Mouse (Mus musculus) myocyte (in vitro differentiated cells): ENCODE measurements around the gene Arl13b. TPM values are rescaled to one million over a fixed set of nuclear protein-coding genes. Genes with fewer than 3 reads are reported as not detected.

Source experiments
- H3K27me3 ChIP-seq: one replicate; pipeline ENCODE4 v1.6.1; 2011; ENCODE audit not compliant: control insufficient read depth, insufficient read depth, insufficient read length
- H3K36me3 ChIP-seq: one replicate; pipeline ENCODE4 v1.6.1; 2011; ENCODE audit not compliant: control insufficient read depth, insufficient read depth
- H3K4me2 ChIP-seq: one replicate; pipeline ENCODE4 v1.6.1; 2011; ENCODE audit warnings: low read depth, control low read depth
- H3K4me3 ChIP-seq: one replicate; pipeline ENCODE4 v1.5.1; 2011; ENCODE audit warnings: mild to moderate bottlenecking, control low read depth, moderate library complexity
- H3K79me2 ChIP-seq: one replicate; pipeline ENCODE4 v1.6.1; 2011; ENCODE audit not compliant: control insufficient read depth, insufficient read depth
- H3ac ChIP-seq: one replicate; pipeline ENCODE4 v1.6.1; 2011; ENCODE audit not compliant: control insufficient read depth, insufficient read length
- CEBPB ChIP-seq: IDR thresholded peaks from 2 replicates; pipeline ENCODE4 v1.6.1; 2011; ENCODE audit warnings: mild to moderate bottlenecking, moderate library complexity; ENCODE audit not compliant: poor library complexity, insufficient read depth, severe bottlenecking
- E2F4 ChIP-seq: IDR thresholded peaks from one replicate; pipeline ENCODE4 v1.6.1; 2011; ENCODE audit warnings: mild to moderate bottlenecking, control low read depth, moderate library complexity; ENCODE audit not compliant: insufficient read depth
- MAX ChIP-seq: IDR thresholded peaks from one replicate; pipeline ENCODE4 v1.6.1; 2011; ENCODE audit warnings: low read depth, mild to moderate bottlenecking, control low read depth
- MYOD1 ChIP-seq, 3 experiments: IDR thresholded peaks; one replicate each; pipeline ENCODE4 v1.6.1; 2011; ENCODE audit warnings: control low read depth in 2 of 3, low read depth in 2 of 3, mild to moderate bottlenecking in 2 of 3, moderate library complexity in 1 of 3; ENCODE audit not compliant: insufficient read length in 2 of 3, control insufficient read depth in 1 of 3
- MYOG ChIP-seq, 3 experiments: IDR thresholded peaks; one replicate each; pipeline ENCODE4 v1.6.1; 2011; ENCODE audit warnings: control low read depth in 2 of 3, low read depth in 2 of 3, mild to moderate bottlenecking in 2 of 3; ENCODE audit not compliant: insufficient read length in 2 of 3, control insufficient read depth in 1 of 3, insufficient read depth in 1 of 3
- POLR2A ChIP-seq: IDR thresholded peaks from one replicate; pipeline ENCODE4 v1.6.1; 2011; ENCODE audit warnings: low read depth, mild to moderate bottlenecking, control low read depth, moderate library complexity; ENCODE audit not compliant: insufficient read length
- POLR2AphosphoS2 ChIP-seq: IDR thresholded peaks from one replicate; pipeline ENCODE4 v1.6.1; 2011; ENCODE audit warnings: low read depth, control low read depth; ENCODE audit not compliant: insufficient read length
- REST ChIP-seq: IDR thresholded peaks from one replicate; pipeline ENCODE4 v1.6.1; 2011; ENCODE audit warnings: mild to moderate bottlenecking, control low read depth, moderate library complexity; ENCODE audit not compliant: insufficient read depth, insufficient read length
- SRF ChIP-seq: IDR thresholded peaks from one replicate; pipeline ENCODE4 v1.6.1; 2011; ENCODE audit warnings: low read depth; ENCODE audit not compliant: control insufficient read depth, insufficient read length
- TCF12 ChIP-seq: IDR thresholded peaks from one replicate; pipeline ENCODE4 v1.6.1; 2011; ENCODE audit warnings: mild to moderate bottlenecking, control low read depth; ENCODE audit not compliant: poor library complexity, insufficient read depth, severe bottlenecking
- TCF3 ChIP-seq: IDR thresholded peaks from one replicate; pipeline ENCODE4 v1.6.1; 2011; ENCODE audit warnings: low read depth, control low read depth; ENCODE audit not compliant: insufficient read length
- USF1 ChIP-seq: IDR thresholded peaks from one replicate; pipeline ENCODE4 v1.6.1; 2011; ENCODE audit warnings: low read depth, mild to moderate bottlenecking, control low read depth, moderate library complexity
- polyA plus RNA-seq: library from polyadenylated mRNA; unstranded; fragments of >200 nt; fragmentation: generic; extraction: Trizol; gene quantifications from one replicate; pipeline ENCODE4 v1.2.1, GENCODE M21; 2012; ENCODE audit warnings: missing spikeins

The Arl13b gene
- polyA plus RNA-seq, 1 experiment: 5.3 TPM

DNA sequence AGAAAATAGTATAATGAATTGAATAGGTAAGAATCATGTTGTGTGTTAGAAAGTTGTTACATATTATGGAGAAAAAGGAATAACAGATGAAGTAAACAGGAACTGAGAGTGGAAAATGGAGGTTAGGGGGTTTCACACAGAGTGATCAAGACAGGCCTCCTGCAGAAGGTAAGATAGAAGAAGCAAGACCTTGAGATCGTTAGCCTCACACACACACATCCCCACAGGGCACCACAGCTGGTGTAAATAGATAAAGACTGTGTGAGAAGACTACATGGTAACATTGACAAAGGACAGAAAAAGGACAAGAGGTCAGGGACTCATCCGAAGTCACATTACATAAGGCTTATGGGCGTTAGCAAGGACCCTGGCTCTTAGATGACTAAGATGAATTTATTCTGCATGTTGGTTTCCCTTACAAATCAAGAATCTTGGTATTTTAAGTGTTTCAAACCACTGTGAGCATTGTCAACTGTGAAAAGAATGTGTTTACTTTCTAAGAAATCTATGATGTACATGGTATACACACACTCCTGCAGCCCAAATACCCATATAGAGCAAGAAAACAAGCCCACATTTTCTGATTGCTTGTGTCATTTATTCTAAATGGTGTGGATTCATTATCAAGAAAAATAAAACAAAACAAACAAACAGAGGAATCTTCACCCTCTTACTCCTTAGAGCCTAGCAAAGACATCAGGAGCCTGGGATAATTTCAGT lies 12.7 kb downstream of the Arl13b start:
- no peak overlapping the region for H3K4me3 ChIP-seq
- H3ac ChIP-seq: no peak overlapping the region

DNA sequence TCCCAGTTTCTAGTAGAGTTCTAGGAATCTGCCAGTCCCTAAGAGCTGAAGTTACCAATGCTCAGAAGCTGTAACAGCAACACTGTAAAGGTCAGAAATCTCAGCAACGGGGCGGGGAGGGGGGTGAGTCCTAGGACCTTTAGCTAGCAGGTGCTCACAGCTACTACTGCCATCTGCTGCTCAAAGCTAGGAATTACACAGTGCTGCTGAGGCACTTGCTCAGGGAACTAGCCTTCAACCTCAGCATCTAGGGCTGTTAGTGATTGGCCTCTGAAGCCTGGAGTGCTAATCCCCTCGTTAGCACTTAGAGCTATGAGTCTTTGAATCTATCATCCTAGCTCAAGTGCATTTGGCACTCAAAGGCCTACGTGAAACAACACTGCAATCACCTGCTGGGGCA lies 14.4 kb downstream of the Arl13b start:
- TF ChIP-seq POLR2AphosphoS2: no peak
- no peak for TF ChIP-seq SRF
- TF ChIP-seq TCF3: no peak
- TF ChIP-seq MYOD1 (IDR thresholded peaks at IDR 0.05; ENCODE audit: control insufficient read depth in 1 of 3, insufficient read length in 2 of 3, low read depth in 2 of 3): no peak
- TF ChIP-seq TCF12: no peak
- Histone ChIP-seq H3K27me3 (no peaks in the 10 kb centered on the region), H3K4me3 (no peak overlapping the region), H3K79me2 (no peaks in the 10 kb centered on the region), H3K4me2 (no peak overlapping the region), H3ac (no peak overlapping the region), H3K36me3 (no peaks in the 10 kb centered on the region)

More for the DNA sequence above, 12.7 kb downstream of the Arl13b start:
- Histone ChIP-seq H3K27me3 (no peaks in the 10 kb centered on the region), H3K79me2 (peaks cover 3% of the 10 kb centered on the region), H3K36me3 (no peaks in the 10 kb centered on the region), H3K4me2 (no peak overlapping the region)
- no peak for TF ChIP-seq POLR2A
- no peak for TF ChIP-seq E2F4
- TF ChIP-seq CEBPB: no peak
- TF ChIP-seq USF1: no peak
- no peak for TF ChIP-seq TCF12
- no peak for TF ChIP-seq TCF3
- TF ChIP-seq POLR2AphosphoS2: no peak
- TF ChIP-seq MYOD1 (IDR thresholded peaks at IDR 0.05; ENCODE audit: control insufficient read depth in 1 of 3, insufficient read length in 2 of 3, low read depth in 2 of 3): no peak
- TF ChIP-seq MAX: no peak
- TF ChIP-seq MYOG (IDR thresholded peaks at IDR 0.05; ENCODE audit: control insufficient read depth in 1 of 3, insufficient read depth in 1 of 3, insufficient read length in 2 of 3, low read depth in 2 of 3): no peak
- TF ChIP-seq SRF: no peak
- TF ChIP-seq REST: no peak

DNA sequence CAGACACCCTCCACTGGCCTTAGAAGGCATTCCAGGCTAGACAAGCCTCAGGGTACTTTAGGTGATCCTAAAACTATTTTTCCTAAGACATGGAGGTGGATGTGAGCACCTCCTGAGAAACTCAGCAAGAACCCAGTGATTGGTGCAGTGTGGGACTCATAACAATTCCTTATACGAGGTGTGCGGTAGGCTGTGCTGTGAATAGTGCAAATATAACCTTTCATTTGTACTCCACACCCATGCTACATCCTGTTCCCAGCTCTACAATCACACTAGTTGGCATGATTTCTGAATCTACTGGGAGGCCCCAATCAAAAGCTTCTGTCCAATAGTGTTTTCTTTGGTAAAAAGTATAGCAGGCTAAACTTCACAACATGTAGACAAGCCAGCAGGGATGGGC lies 14.8 kb downstream of the Arl13b start:
- TF ChIP-seq USF1 (no peak), SRF (no peak), TCF12 (no peak), MAX (no peak), MYOD1 (IDR thresholded peaks at IDR 0.05; ENCODE audit: control insufficient read depth in 1 of 3, insufficient read length in 2 of 3, low read depth in 2 of 3) (no peak), POLR2AphosphoS2 (no peak), CEBPB (no peak), E2F4 (no peak), REST (no peak), TCF3 (no peak), MYOG (IDR thresholded peaks at IDR 0.05; ENCODE audit: control insufficient read depth in 1 of 3, insufficient read depth in 1 of 3, insufficient read length in 2 of 3, low read depth in 2 of 3) (no peak), POLR2A (no peak)
- Histone ChIP-seq H3ac (no peak overlapping the region), H3K4me2 (no peak overlapping the region), H3K4me3 (no peak overlapping the region), H3K36me3 (no peaks in the 10 kb centered on the region), H3K79me2 (no peaks in the 10 kb centered on the region), H3K27me3 (no peaks in the 10 kb centered on the region)

DNA sequence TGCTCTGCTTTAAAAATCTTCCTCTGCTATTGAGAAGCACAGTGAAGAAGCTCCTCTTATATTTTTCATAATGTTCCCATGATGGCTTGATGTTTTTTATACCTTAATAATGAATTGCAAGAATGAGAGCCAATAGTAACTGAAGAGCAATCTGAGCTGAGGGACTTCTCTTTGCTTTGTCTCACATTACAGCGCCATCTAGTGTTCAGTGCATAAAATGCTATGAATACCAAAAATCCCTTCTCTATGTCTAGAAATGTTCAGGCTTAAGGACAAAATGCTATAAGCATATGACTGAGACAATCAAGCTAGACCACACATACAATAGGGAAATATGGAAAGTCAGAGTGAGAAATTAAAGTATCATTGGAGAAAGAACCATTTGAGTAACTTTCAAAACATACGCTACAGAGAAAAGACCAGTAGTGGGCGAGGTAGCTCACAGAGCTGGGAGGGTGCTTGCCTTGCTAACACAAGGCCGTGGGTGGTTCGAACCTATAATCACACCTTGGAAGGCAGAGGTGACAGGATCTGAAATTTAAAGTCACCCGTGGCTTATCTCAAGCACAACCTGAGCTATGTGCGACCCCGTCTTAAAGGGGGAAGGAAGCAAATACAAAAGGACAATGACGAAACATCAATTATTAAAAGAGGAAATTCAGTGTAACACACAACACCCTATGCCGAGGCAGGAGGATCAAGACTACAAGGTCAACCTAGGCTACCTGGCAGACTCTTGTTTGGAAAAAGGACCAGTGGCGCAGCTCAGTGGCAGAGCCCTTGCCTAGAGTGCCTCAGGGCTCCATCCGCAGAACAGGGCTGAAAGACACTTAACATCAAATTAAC lies 20.5 kb downstream of the Arl13b start:
- TF ChIP-seq TCF3 (no peak), USF1 (no peak), POLR2AphosphoS2 (no peak), CEBPB (no peak), POLR2A (no peak), E2F4 (no peak), REST (no peak), MAX (no peak), SRF (no peak), MYOD1 (IDR thresholded peaks at IDR 0.05; ENCODE audit: control insufficient read depth in 1 of 3, insufficient read length in 2 of 3, low read depth in 2 of 3) (no peak)
- Histone ChIP-seq H3ac (no peak overlapping the region), H3K4me2 (no peak overlapping the region), H3K4me3 (no peak overlapping the region), H3K36me3 (no peaks in the 10 kb centered on the region), H3K27me3 (no peaks in the 10 kb centered on the region), H3K79me2 (no peaks in the 10 kb centered on the region)

DNA sequence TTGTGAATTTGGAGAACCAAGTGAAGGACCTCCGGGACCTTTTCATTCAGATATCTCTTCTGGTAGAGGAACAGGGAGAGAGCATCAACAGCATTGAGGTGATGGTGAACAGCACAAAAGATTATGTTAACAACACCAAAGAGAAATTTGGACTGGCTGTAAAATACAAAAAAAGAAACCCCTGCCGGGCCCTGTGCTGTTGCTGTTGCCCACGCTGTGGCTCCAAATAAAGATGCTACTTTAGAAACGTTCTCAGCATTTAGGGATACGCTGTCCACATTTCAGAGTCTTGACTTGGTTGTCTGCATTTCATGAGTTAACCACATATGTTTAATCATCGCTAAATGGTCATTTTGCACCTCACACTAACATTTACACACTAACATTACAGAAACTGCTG lies 24.4 kb downstream of the Arl13b start:
- H3K27me3 ChIP-seq: no peaks in the 10 kb centered on the region
- TF ChIP-seq CEBPB (no peak), REST (no peak), TCF12 (no peak), MAX (no peak), MYOG (IDR thresholded peaks at IDR 0.05; ENCODE audit: control insufficient read depth in 1 of 3, insufficient read depth in 1 of 3, insufficient read length in 2 of 3, low read depth in 2 of 3) (no peak), SRF (no peak), USF1 (no peak)
- no peak overlapping the region for H3ac ChIP-seq
- no peak overlapping the region for H3K4me2 ChIP-seq
- H3K4me3 ChIP-seq: no peak overlapping the region
- H3K79me2 ChIP-seq: no peaks in the 10 kb centered on the region
- H3K36me3 ChIP-seq: no peaks in the 10 kb centered on the region
